Mouse (Mus musculus): ENCODE results near the gene Sertad1. TPM values are rescaled to one million over a fixed set of nuclear protein-coding genes. Genes with fewer than 3 reads are reported as not detected.

Sertad1 gene
- polyA plus RNA-seq, 1 experiment from 2014 or later = 17.5 TPM

- no peaks in the 10 kb centered on the region for H3K4me1 ChIP-seq
- H3K27me3 ChIP-seq = no peaks in the 10 kb centered on the region
- no peaks in the 10 kb centered on the region for H3K36me3 ChIP-seq
- H3K4me3 ChIP-seq = no peak overlapping the region
- 78% methylated on average over 10 of the region's 10 CpGs for WGBS
- no peaks in the 10 kb centered on the region for H3K9me3 ChIP-seq (replicated peaks)
- H3K9ac ChIP-seq = no peak overlapping the region
- no peak overlapping the region for H3K27ac ChIP-seq
- H3K4me2 ChIP-seq (replicated peaks) = no peak overlapping the region
- no peak for ATAC-seq (ENCODE audit: low FRiP score)
Observed at GRCm38 (mm10) chr7:27454461-27455121, 32.1 kb upstream of the Sertad1 start.

GRCm38 (mm10) chr7:27455273-27455672, 31.4 kb upstream of the Sertad1 start:
- no peak for ATAC-seq (ENCODE audit: low FRiP score)
- H3K4me2 ChIP-seq (replicated peaks) = no peak overlapping the region
- no peaks in the 10 kb centered on the region for H3K9me3 ChIP-seq (replicated peaks)
- no peaks in the 10 kb centered on the region for H3K36me3 ChIP-seq
- no peaks in the 10 kb centered on the region for H3K27me3 ChIP-seq
- H3K4me1 ChIP-seq = no peaks in the 10 kb centered on the region
- WGBS = 93% methylated on average over 3 of the region's 3 CpGs
- H3K9ac ChIP-seq = no peak overlapping the region
- H3K4me3 ChIP-seq = no peak overlapping the region
- no peak overlapping the region for H3K27ac ChIP-seq

- Histone ChIP-seq H3K4me3 (no peak overlapping the region), H3K4me2 (replicated peaks) (no peak overlapping the region), H3K36me3 (no peaks in the 10 kb centered on the region), H3K27me3 (no peaks in the 10 kb centered on the region), H3K9me3 (replicated peaks) (no peaks in the 10 kb centered on the region), H3K9ac (no peak overlapping the region), H3K27ac (no peak overlapping the region), H3K4me1 (no peaks in the 10 kb centered on the region)
- no peak for ATAC-seq (ENCODE audit: low FRiP score)
- WGBS = 92% methylated on average over 4 of the region's 4 CpGs
Observed at GRCm38 (mm10) chr7:27458614-27459013, 28.1 kb upstream of the Sertad1 start.

DNA sequence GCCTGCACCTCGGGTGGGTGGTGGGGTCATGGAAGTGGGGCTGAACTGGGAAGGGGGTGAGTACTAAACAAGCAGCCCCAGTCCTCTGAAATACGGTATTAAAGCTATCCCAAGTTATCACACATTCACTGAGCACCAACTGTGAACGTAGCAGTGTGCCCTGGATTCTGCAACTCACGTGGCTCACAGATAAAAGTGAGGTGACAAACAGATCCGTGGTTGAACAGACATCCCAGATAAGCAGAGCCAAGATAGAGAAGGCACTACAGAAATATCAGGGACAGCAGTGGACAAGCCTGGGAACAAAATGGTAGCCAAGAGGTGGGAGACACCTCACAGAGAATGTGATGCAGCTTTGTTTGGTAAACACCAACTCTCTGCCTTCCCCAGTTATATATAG, 27.1 kb upstream of the Sertad1 start:
- Histone ChIP-seq H3K9ac (no peak overlapping the region), H3K36me3 (no peaks in the 10 kb centered on the region), H3K27me3 (no peaks in the 10 kb centered on the region), H3K4me2 (replicated peaks) (no peak overlapping the region), H3K9me3 (replicated peaks) (no peaks in the 10 kb centered on the region), H3K4me1 (no peaks in the 10 kb centered on the region), H3K4me3 (no peak overlapping the region), H3K27ac (no peak overlapping the region)
- WGBS = 91% methylated on average over 5 of the region's 5 CpGs
- no peak for ATAC-seq (ENCODE audit: low FRiP score)

- ATAC-seq (ENCODE audit: low FRiP score) = no peak
- H3K27me3 ChIP-seq = no peaks in the 10 kb centered on the region
- H3K4me1 ChIP-seq = no peaks in the 10 kb centered on the region
Observed at GRCm38 (mm10) chr7:27460477-27460876, 26.2 kb upstream of the Sertad1 start.

GRCm38 (mm10) chr7:27467648-27468047, 19.1 kb upstream of the Sertad1 start:
- Histone ChIP-seq H3K4me2 (replicated peaks) (no peak overlapping the region), H3K9me3 (replicated peaks) (no peaks in the 10 kb centered on the region), H3K4me1 (peaks cover 8% of the 10 kb centered on the region), H3K4me3 (no peak overlapping the region), H3K27me3 (no peaks in the 10 kb centered on the region), H3K9ac (no peak overlapping the region), H3K27ac (no peak overlapping the region), H3K36me3 (no peaks in the 10 kb centered on the region)
- 45% methylated on average over 4 of the region's 4 CpGs for WGBS
- no peak for ATAC-seq (ENCODE audit: low FRiP score)

More at GRCm38 (mm10) chr7:27460477-27460876, 26.2 kb upstream of the Sertad1 start:
- Histone ChIP-seq H3K4me2 (replicated peaks) (no peak overlapping the region), H3K36me3 (no peaks in the 10 kb centered on the region), H3K9me3 (replicated peaks) (no peaks in the 10 kb centered on the region), H3K4me3 (no peak overlapping the region), H3K27ac (no peak overlapping the region), H3K9ac (no peak overlapping the region)
- WGBS = 86% methylated on average over 6 of the region's 6 CpGs

DNA sequence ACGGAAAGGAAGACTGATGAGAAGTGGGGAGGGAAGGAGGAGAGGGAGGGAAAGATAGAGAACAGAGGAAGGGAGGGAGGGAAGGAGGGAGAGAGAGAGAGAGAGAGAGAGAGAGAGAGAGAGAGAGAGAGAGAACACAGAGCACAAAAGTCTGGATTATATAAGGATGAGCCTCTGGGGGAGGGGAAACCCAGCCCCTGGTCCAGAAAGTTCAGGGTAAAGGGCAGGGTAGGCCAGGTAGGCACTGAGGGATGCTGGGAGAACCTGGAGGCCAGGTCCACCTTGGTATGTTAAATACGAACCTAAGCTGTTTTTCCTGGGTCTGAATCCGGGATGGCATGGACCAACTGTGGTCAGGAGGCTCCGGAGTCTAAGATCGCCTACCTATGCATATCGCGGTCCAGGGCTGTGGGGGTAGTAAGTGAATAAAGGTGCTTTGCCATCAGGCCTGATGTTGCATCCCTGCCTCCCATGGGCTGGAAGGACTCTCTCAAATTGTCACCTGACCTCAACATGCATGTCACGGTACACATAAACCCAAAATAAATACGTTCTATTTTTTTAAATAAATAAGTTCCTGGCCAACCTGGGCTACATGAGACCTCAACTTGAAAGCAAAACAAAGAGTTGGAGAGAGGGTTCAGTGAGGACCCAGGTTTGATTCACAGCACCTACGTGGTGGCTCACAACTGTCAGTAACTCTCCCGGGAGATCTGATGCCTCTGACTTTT, 15.2 kb upstream of the Sertad1 start:
- H3K9ac ChIP-seq = no peak overlapping the region
- WGBS = 90% methylated on average over 11 of the region's 11 CpGs
- no peaks in the 10 kb centered on the region for H3K27me3 ChIP-seq
- no peak overlapping the region for H3K27ac ChIP-seq
- no peaks in the 10 kb centered on the region for H3K9me3 ChIP-seq (replicated peaks)
- H3K4me2 ChIP-seq (replicated peaks) = no peak overlapping the region
- H3K36me3 ChIP-seq = 0 out of 2 replicates have a peak, but pooled peaks cover 7% of the 10 kb centered on the region
- no peak overlapping the region for H3K4me3 ChIP-seq
- H3K4me1 ChIP-seq = peaks cover 16% of the 10 kb centered on the region
- ATAC-seq (ENCODE audit: low FRiP score) = no peak

DNA sequence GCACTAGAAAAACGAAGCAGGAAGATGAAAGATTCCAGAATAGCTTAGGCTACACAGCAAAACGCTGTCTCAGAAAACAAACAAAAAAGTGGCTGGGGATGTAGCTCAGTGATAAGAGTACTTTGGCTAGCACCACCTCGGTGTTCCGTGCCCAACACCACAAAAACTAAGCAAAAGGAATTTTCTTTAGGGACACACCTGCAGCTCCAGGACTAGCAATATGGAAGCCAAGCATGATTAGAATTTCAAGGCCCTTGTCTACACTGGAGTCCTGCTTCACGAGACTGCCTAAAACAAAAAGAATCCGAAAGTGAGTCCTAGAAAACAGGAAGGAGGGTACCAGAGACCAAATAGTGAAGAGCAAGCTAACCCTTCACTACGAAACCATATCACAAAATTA, 14.1 kb upstream of the Sertad1 start:
- no peaks in the 10 kb centered on the region for H3K9me3 ChIP-seq (replicated peaks)
- no peak overlapping the region for H3K9ac ChIP-seq
- 0 out of 2 replicates have a peak, but pooled peaks cover 13% of the 10 kb centered on the region for H3K36me3 ChIP-seq
- ATAC-seq (ENCODE audit: low FRiP score) = no peak
- peaks cover 13% of the 10 kb centered on the region for H3K4me1 ChIP-seq
- 52% methylated on average over 7 of the region's 7 CpGs for WGBS
- peak overlapping the region; percentile 92; the same call in 1 of the 2 replicates for H3K27ac ChIP-seq
- no peaks in the 10 kb centered on the region for H3K27me3 ChIP-seq
- H3K4me3 ChIP-seq = peak overlapping the region; percentile 71; the same call in 1 of the 2 replicates
- H3K4me2 ChIP-seq (replicated peaks) = peak overlapping the region; percentile 75

- Histone ChIP-seq H3K9ac (peak within 1 kb of the TSS; percentile 69), H3K4me2 (replicated peaks) (peak within 1 kb of the TSS; percentile 75), H3K4me1 (peaks cover 11% of the 10 kb centered on the region), H3K4me3 (peak within 1 kb of the TSS; percentile 71), H3K27ac (peak within 1 kb of the TSS; percentile 92), H3K27me3 (no peaks in the 10 kb centered on the region), H3K9me3 (replicated peaks) (no peaks in the 10 kb centered on the region), H3K36me3 (peaks cover 20% of the 10 kb centered on the region; the same call in 1 of the 2 replicates)
- peak; percentile 95 for ATAC-seq (ENCODE audit: low FRiP score)
- under 1% methylated on average over 35 of the region's 36 CpGs for WGBS
Observed at GRCm38 (mm10) chr7:27473156-27473834, 13.4 kb upstream of the Sertad1 start, which contains the start of gene Sertad3. Sertad3 (plus strand) TSS chr7:27473768.

DNA sequence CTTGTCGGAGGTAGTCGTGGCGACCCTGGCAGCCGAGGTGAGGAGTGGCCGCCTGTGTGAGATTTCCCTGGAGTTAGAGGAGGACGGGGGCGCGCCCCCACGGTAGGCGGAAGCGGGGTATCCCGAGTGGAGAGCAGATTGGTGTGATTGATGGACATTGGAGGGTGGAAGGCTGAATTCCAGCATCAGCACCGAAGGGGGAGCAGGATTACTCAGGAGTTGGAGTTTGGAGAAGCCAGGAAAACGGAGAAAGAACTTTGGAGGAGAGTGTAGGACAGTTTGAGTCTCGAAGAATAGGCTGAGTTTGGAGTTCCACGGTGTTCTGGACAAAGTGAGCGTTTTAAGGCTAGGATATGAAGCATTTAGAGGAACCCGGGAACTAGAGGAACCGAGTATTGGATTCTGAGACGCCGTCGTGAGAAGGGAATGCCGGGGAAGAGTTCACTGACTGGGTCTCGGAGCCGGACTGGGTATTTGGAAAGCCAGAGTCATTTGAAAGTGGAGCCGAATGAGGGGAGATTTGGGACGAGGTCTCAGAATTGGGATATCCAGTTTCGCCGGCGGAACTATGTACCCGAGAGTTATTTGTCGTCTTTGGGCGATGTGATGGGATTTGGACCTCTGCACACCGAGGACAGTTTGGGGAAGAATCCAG, 12.7 kb upstream of the Sertad1 start:
- Histone ChIP-seq H3K9ac (peak overlapping the region; percentile 69), H3K27me3 (no peaks in the 10 kb centered on the region), H3K4me3 (peak overlapping the region; percentile 71), H3K36me3 (peaks cover 21% of the 10 kb centered on the region; the same call in 1 of the 2 replicates), H3K27ac (peak overlapping the region; percentile 92), H3K4me1 (peaks cover 11% of the 10 kb centered on the region), H3K4me2 (replicated peaks) (peak overlapping the region; percentile 75), H3K9me3 (replicated peaks) (no peaks in the 10 kb centered on the region)
- ATAC-seq (ENCODE audit: low FRiP score) = peak; percentile 1; the same call in 1 of the 2 replicates
- WGBS = under 1% methylated on average over 34 of the region's 34 CpGs

DNA sequence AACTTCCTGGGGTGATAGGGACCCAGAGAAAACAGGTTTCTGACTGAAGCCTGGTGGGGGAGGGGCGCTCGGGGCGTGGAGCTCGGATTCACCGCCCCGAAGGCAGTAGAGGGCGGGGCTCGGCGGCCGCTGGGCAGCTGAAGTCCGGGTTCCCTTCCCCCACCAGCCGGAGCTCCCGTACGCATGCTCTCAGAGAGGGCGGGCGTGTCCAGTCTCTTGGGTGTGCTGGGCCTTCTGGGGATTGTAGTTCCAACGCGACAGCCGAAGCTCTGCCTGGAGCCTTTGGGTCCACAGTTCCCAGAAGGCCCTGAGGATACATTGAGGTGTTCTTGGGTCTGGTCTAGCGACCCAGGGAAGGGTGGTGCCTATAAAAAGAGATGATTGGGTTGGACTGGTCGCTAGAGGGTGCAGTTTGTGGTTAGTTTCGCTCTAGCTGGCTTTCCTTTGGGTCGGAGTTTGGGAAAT, 12.2 kb upstream of the Sertad1 start:
- H3K4me1 ChIP-seq = peaks cover 11% of the 10 kb centered on the region
- peak overlapping the region; percentile 75 for H3K4me2 ChIP-seq (replicated peaks)
- H3K27me3 ChIP-seq = no peaks in the 10 kb centered on the region
- peak overlapping the region; percentile 92 for H3K27ac ChIP-seq
- H3K36me3 ChIP-seq = peaks cover 21% of the 10 kb centered on the region; the same call in 1 of the 2 replicates
- H3K9ac ChIP-seq = peak overlapping the region; percentile 69
- no peaks in the 10 kb centered on the region for H3K9me3 ChIP-seq (replicated peaks)
- under 1% methylated on average over 23 of the region's 23 CpGs for WGBS
- H3K4me3 ChIP-seq = peak overlapping the region; percentile 71
- peak; percentile 87 for ATAC-seq (ENCODE audit: low FRiP score)

Measured in hindbrain, embryonic 12.5 days (tissue).